Mouse (Mus musculus) heart, embryonic 15.5 days (tissue): ENCODE data around the gene Cst6. TPM values are rescaled to one million over a fixed set of nuclear protein-coding genes. Genes with fewer than 3 reads are reported as not detected.
"Not testable (repeated sequence)": the region's sequence is repeated elsewhere in the genome, so short reads cannot be mapped to it uniquely, and the experiment has no call there.

Source experiments
- ATAC-seq: fragments of 200-750 bp; cut with Nextera tagmentation; replicated peaks from 2 replicates; pipeline ENCODE4 v1.8.0; 2017; ENCODE audit warnings: low read depth, moderate TSS enrichment; ENCODE audit not compliant: insufficient number of reproducible peaks, insufficient read depth, low FRiP score
- H3K27ac ChIP-seq: fragments of 300-500 bp; sonication (generic); 2 replicates; pipeline ENCODE4 v1.5.1; 2015; ENCODE audit warnings: mild to moderate bottlenecking, inconsistent platforms
- H3K27me3 ChIP-seq: fragments of 300-500 bp; sonication (generic); 2 replicates; pipeline ENCODE4 v1.6.1; 2015; ENCODE audit warnings: inconsistent platforms
- H3K36me3 ChIP-seq: fragments of 300-500 bp; sonication (generic); 2 replicates; pipeline ENCODE4 v1.6.1; 2015; ENCODE audit warnings: mild to moderate bottlenecking, inconsistent platforms
- H3K4me1 ChIP-seq: fragments of 300-500 bp; sonication (generic); replicated peaks from 2 replicates; pipeline ENCODE4 v1.6.1; 2015; ENCODE audit warnings: inconsistent platforms
- H3K4me2 ChIP-seq: fragments of 300-500 bp; sonication (generic); 2 replicates; pipeline ENCODE4 v1.6.1; 2015; ENCODE audit warnings: inconsistent platforms, mild to moderate bottlenecking, moderate library complexity
- H3K4me3 ChIP-seq: fragments of 300-500 bp; sonication (generic); 2 replicates; pipeline ENCODE4 v1.5.1; 2015; ENCODE audit warnings: mild to moderate bottlenecking, inconsistent platforms
- H3K9ac ChIP-seq: fragments of 300-500 bp; sonication (generic); 2 replicates; pipeline ENCODE4 v1.6.1; 2015; ENCODE audit warnings: mild to moderate bottlenecking, inconsistent platforms
- H3K9me3 ChIP-seq: fragments of 300-500 bp; sonication (generic); replicated peaks from 2 replicates; pipeline ENCODE4 v1.6.1; 2016; ENCODE audit warnings: inconsistent platforms
- WGBS: fragments of 180-500 bp; shearing (Covaris S2); methylation state at CpG from one replicate; pipeline ENCODE4 v1.1.7; 2015; ENCODE audit warnings: mixed read lengths; 5-methylcytosine and 5-hydroxymethylcytosine counted together
- polyA plus RNA-seq: library from polyadenylated mRNA; unstranded; fragments of >200 nt; fragmentation: Nextera tagmentation; extraction: Ambion mirVana; gene quantifications from 2 replicates; pipeline ENCODE4 v1.2.1, GENCODE M21; 2015

Cst6 gene
- 0.87 and 1.4 TPM in 2 replicates for polyA plus RNA-seq

GRCm38 (mm10) chr19:5349502-5349873, at the start of gene Cst6:
Gene Cst6 (minus strand): TSS chr19:5349574.
- not testable (repeated sequence) for H3K27me3 ChIP-seq, H3K27ac ChIP-seq, ATAC-seq

GRCm38 (mm10) chr19:5395371-5395770, 46.0 kb upstream of the Cst6 start:
- 64% methylated on average over 4 of the region's 4 CpGs for WGBS
- Histone ChIP-seq H3K9me3 (no peaks in the 10 kb centered on the region), H3K9ac (no peak overlapping the region), H3K4me3 (no peak overlapping the region), H3K27me3 (no peaks in the 10 kb centered on the region), H3K4me2 (no peak overlapping the region), H3K36me3 (no peaks in the 10 kb centered on the region), H3K27ac (no peak overlapping the region), H3K4me1 (peaks cover 20% of the 10 kb centered on the region)
- no peak for ATAC-seq

More at GRCm38 (mm10) chr19:5349502-5349873, at the start of gene Cst6:
- H3K4me3 ChIP-seq, result peak within 1 kb of the TSS; percentile 49
- H3K36me3 ChIP-seq, H3K9me3 ChIP-seq, H3K4me1 ChIP-seq: not testable (repeated sequence)
- 63% methylated on average over 6 of the region's 6 CpGs for WGBS
- peak within 1 kb of the TSS; percentile 90 for H3K4me2 ChIP-seq
- peak within 1 kb of the TSS; percentile 41 for H3K9ac ChIP-seq

- WGBS, result 53% methylated on average over 10 of the region's 10 CpGs
- Histone ChIP-seq H3K4me1 (peaks cover 32% of the 10 kb centered on the region), H3K9ac (no peak overlapping the region), H3K9me3 (no peaks in the 10 kb centered on the region), H3K4me2 (no peak overlapping the region), H3K4me3 (no peak overlapping the region), H3K27me3 (no peaks in the 10 kb centered on the region), H3K27ac (no peak overlapping the region), H3K36me3 (no peaks in the 10 kb centered on the region)
- ATAC-seq, result no peak
Measured at GRCm38 (mm10) chr19:5394168-5394567, 44.8 kb upstream of the Cst6 start.

- no peaks in the 10 kb centered on the region for H3K27me3 ChIP-seq
- WGBS, result 28% methylated on average over 4 of the region's 4 CpGs
- H3K4me1 ChIP-seq, result peaks cover 34% of the 10 kb centered on the region
- ATAC-seq, result no peak
- no peak overlapping the region for H3K4me2 ChIP-seq
- no peak overlapping the region for H3K9ac ChIP-seq
- H3K9me3 ChIP-seq, result no peaks in the 10 kb centered on the region
- H3K4me3 ChIP-seq, result no peak overlapping the region
- H3K27ac ChIP-seq, result peak overlapping the region; percentile 64
- no peaks in the 10 kb centered on the region for H3K36me3 ChIP-seq
Measured at GRCm38 (mm10) chr19:5392892-5393291, 43.5 kb upstream of the Cst6 start.

- WGBS, result 49% methylated on average over 8 of the region's 8 CpGs
- H3K4me3 ChIP-seq, result peak overlapping the region; percentile 78; the same call in 1 of the 2 replicates
- H3K4me2 ChIP-seq, result peak overlapping the region; percentile 75
- no peaks in the 10 kb centered on the region for H3K9me3 ChIP-seq
- H3K27me3 ChIP-seq, result no peaks in the 10 kb centered on the region
- peaks cover 50% of the 10 kb centered on the region for H3K4me1 ChIP-seq
- 0 out of 2 replicates have a peak, but pooled peaks cover 5% of the 10 kb centered on the region for H3K36me3 ChIP-seq
- H3K27ac ChIP-seq, result peak overlapping the region; percentile 91
- ATAC-seq, result no peak
- peak overlapping the region; percentile 73; the same call in 1 of the 2 replicates for H3K9ac ChIP-seq
Measured at GRCm38 (mm10) chr19:5390416-5390815, 41.0 kb upstream of the Cst6 start.

GRCm38 (mm10) chr19:5389647-5390046, 40.3 kb upstream of the Cst6 start:
- peak overlapping the region; percentile 75 for H3K4me2 ChIP-seq
- H3K9ac ChIP-seq, result peak overlapping the region; percentile 73
- WGBS, result 18% methylated on average over 12 of the region's 12 CpGs
- peak overlapping the region; percentile 91 for H3K27ac ChIP-seq
- H3K36me3 ChIP-seq, result peaks cover 12% of the 10 kb centered on the region; the same call in 1 of the 2 replicates
- ATAC-seq, result no peak
- no peaks in the 10 kb centered on the region for H3K9me3 ChIP-seq
- no peaks in the 10 kb centered on the region for H3K27me3 ChIP-seq
- peak overlapping the region; percentile 78 for H3K4me3 ChIP-seq
- H3K4me1 ChIP-seq, result peaks cover 50% of the 10 kb centered on the region

GRCm38 (mm10) chr19:5388588-5389242, 39.3 kb upstream of the Cst6 start, which contains the start of gene Sart1:
Gene Sart1 (minus strand): TSS chr19:5388703.
- peak within 1 kb of the TSS; percentile 75 for H3K4me2 ChIP-seq
- H3K36me3 ChIP-seq, result peaks cover 22% of the 10 kb centered on the region
- no peaks in the 10 kb centered on the region for H3K9me3 ChIP-seq
- WGBS, result 1% methylated on average over 43 of the region's 43 CpGs
- peak; percentile 94 for ATAC-seq
- peak within 1 kb of the TSS; percentile 85 for H3K9ac ChIP-seq
- H3K4me1 ChIP-seq, result peaks cover 50% of the 10 kb centered on the region
- no peaks in the 10 kb centered on the region for H3K27me3 ChIP-seq
- peak within 1 kb of the TSS; percentile 78 for H3K4me3 ChIP-seq
- peak within 1 kb of the TSS; percentile 91 for H3K27ac ChIP-seq

GRCm38 (mm10) chr19:5388011-5388441, 38.7 kb upstream of the Cst6 start:
- Histone ChIP-seq H3K9ac (peak overlapping the region; percentile 85), H3K4me2 (peak overlapping the region; percentile 75), H3K4me3 (peak overlapping the region; percentile 78), H3K27ac (peak overlapping the region; percentile 75), H3K36me3 (peaks cover 28% of the 10 kb centered on the region), H3K9me3 (no peaks in the 10 kb centered on the region), H3K27me3 (no peaks in the 10 kb centered on the region), H3K4me1 (peaks cover 47% of the 10 kb centered on the region)
- 0 out of 2 replicates have a peak, but pooled peaks have one; percentile 44 for ATAC-seq
- WGBS, result under 1% methylated on average over 43 of the region's 43 CpGs

- Histone ChIP-seq H3K36me3 (peaks cover 62% of the 10 kb centered on the region), H3K9ac (no peak overlapping the region), H3K9me3 (no peaks in the 10 kb centered on the region), H3K4me2 (no peak overlapping the region), H3K27me3 (no peaks in the 10 kb centered on the region), H3K4me1 (peaks cover 24% of the 10 kb centered on the region), H3K27ac (no peak overlapping the region), H3K4me3 (no peak overlapping the region)
- no peak for ATAC-seq
- WGBS, result 82% methylated on average over 8 of the region's 8 CpGs
Measured at GRCm38 (mm10) chr19:5384715-5385114, 35.3 kb upstream of the Cst6 start.

- H3K27me3 ChIP-seq, result no peaks in the 10 kb centered on the region
- H3K4me3 ChIP-seq, result no peak overlapping the region
- H3K27ac ChIP-seq, result no peak overlapping the region
- no peak for ATAC-seq
- H3K9ac ChIP-seq, result no peak overlapping the region
- peaks cover 75% of the 10 kb centered on the region for H3K36me3 ChIP-seq
- H3K4me2 ChIP-seq, result no peak overlapping the region
- H3K9me3 ChIP-seq, result no peaks in the 10 kb centered on the region
- H3K4me1 ChIP-seq, result peaks cover 17% of the 10 kb centered on the region
- 89% methylated on average over 12 of the region's 12 CpGs for WGBS
Measured at GRCm38 (mm10) chr19:5383326-5383725, 34.0 kb upstream of the Cst6 start.

- no peaks in the 10 kb centered on the region for H3K4me1 ChIP-seq
- H3K4me2 ChIP-seq, result no peak overlapping the region
- no peak overlapping the region for H3K9ac ChIP-seq
- no peak overlapping the region for H3K4me3 ChIP-seq
- no peak overlapping the region for H3K27ac ChIP-seq
- H3K27me3 ChIP-seq, result no peaks in the 10 kb centered on the region
- 96% methylated on average over 1 of the region's 1 CpGs for whole genome bisulfite sequencing
- no peaks in the 10 kb centered on the region for H3K9me3 ChIP-seq
- H3K36me3 ChIP-seq, result peaks cover 53% of the 10 kb centered on the region
- ATAC-seq, result no peak
Measured at GRCm38 (mm10) chr19:5377446-5377845, 28.1 kb upstream of the Cst6 start.

- Histone ChIP-seq H3K9ac (no peak overlapping the region), H3K4me3 (no peak overlapping the region), H3K4me2 (no peak overlapping the region), H3K36me3 (peaks cover 48% of the 10 kb centered on the region), H3K9me3 (no peaks in the 10 kb centered on the region), H3K27ac (no peak overlapping the region), H3K4me1 (no peaks in the 10 kb centered on the region), H3K27me3 (no peaks in the 10 kb centered on the region)
- WGBS, result 62% methylated on average over 4 of the region's 4 CpGs
- no peak for ATAC-seq
Measured at GRCm38 (mm10) chr19:5374748-5375147, 25.4 kb upstream of the Cst6 start.
